Mouse (Mus musculus): Measurements from ENCODE around the gene Zfp128. TPM values are rescaled to one million over a fixed set of nuclear protein-coding genes. Genes with fewer than 3 reads are reported as not detected.
A peak's percentile ranks its signal among the peaks of the same experiment; 100 is the strongest.
"Not testable (repeated sequence)": the region's sequence is repeated elsewhere in the genome, so short reads cannot be mapped to it uniquely, and the experiment has no call there.

The Zfp128 gene
- polyA plus RNA-seq, 1 experiment from 2014 or later: 2.5 TPM

GRCm38 (mm10) chr7:12880036-12880435, 941 bp upstream of the Zfp128 start:
- Histone ChIP-seq H3K36me3 (ENCODE audit: insufficient read depth, low read length) (no peaks in the 10 kb centered on the region), H3K9ac (replicated peaks; ENCODE audit: low read depth) (no peak overlapping the region), H3K4me2 (replicated peaks; ENCODE audit: low read depth, low read length) (no peak overlapping the region), H3K4me1 (ENCODE audit: insufficient read depth, low read depth, low read length) (0 out of 2 replicates have a peak, but pooled peaks cover 5% of the 10 kb centered on the region), H3K4me3 (ENCODE audit: low read depth, low read length) (no peak overlapping the region), H3K27ac (ENCODE audit: low read length) (no peak overlapping the region), H3K9me3 (ENCODE audit: low read length) (no peaks in the 10 kb centered on the region), H3K27me3 (replicated peaks; ENCODE audit: insufficient read depth, low read length) (no peaks in the 10 kb centered on the region)
- ATAC-seq (no peak), DNase-seq (ENCODE audit: low spot score) (no peak)
- TF ChIP-seq CTCF (IDR thresholded peaks at IDR 0.05): no peak
- no peak for TF ChIP-seq EP300 (IDR thresholded peaks at IDR 0.05)

GRCm38 (mm10) chr7:12880497-12880896, 480 bp upstream of the Zfp128 start:
- not testable (repeated sequence) for H3K9me3 ChIP-seq (ENCODE audit: low read length); DNase-seq (ENCODE audit: low spot score); H3K4me1 ChIP-seq (ENCODE audit: insufficient read depth, low read depth, low read length); H3K27me3 ChIP-seq (replicated peaks; ENCODE audit: insufficient read depth, low read length); H3K27ac ChIP-seq (ENCODE audit: low read length); ATAC-seq; H3K9ac ChIP-seq (replicated peaks; ENCODE audit: low read depth); H3K36me3 ChIP-seq (ENCODE audit: insufficient read depth, low read length)
- H3K4me2 ChIP-seq (replicated peaks; ENCODE audit: low read depth, low read length): peak overlapping the region; percentile 73
- 46% methylated on average over 8 of the region's 8 CpGs for WGBS
- H3K4me3 ChIP-seq (ENCODE audit: low read depth, low read length): peak overlapping the region; percentile 61

DNA sequence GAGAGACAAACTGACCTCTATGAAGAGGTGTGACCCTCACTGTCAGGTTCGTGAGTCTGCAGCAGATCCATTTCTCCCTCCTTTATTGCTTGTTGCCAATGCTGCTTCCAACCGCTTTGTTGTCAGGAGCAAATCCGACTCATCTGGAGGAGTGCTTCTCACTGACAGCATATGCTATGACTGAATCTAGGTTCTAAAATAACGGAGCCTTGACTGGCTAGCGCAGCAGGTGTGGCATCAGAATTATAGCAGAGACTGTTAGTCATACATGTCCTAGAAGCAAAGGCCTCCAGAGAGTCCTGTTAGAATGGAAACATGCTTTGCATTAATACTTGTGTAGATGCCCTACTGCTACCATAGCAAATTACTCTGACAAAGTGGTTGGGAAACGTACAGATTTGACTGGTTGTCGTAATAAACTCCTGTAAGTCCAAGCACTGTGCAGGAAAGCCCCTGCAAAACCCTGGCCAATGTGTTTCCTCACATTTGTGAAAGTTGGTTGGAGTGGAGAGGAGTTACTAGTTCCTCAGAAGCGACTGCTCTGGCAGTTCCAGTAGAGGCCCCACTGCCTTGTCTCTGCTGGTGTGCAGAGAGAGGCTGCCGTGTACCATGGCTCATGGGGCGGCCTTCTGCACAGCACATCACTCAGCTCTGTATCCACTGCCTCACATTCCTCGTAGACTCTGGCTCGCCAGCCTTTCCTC, 5.7 kb downstream of the Zfp128 start:
- TF ChIP-seq EP300 (IDR thresholded peaks at IDR 0.05): no peak
- no peak overlapping the region for H3K4me3 ChIP-seq (ENCODE audit: low read depth, low read length)
- DNase-seq (ENCODE audit: low spot score) (no peak), ATAC-seq (no peak)
- no peak overlapping the region for H3K27ac ChIP-seq (ENCODE audit: low read length)
- no peaks in the 10 kb centered on the region for H3K9me3 ChIP-seq (ENCODE audit: low read length)
- no peaks in the 10 kb centered on the region for H3K27me3 ChIP-seq (replicated peaks; ENCODE audit: insufficient read depth, low read length)
- no peak overlapping the region for H3K4me2 ChIP-seq (replicated peaks; ENCODE audit: low read depth, low read length)
- WGBS: 87% methylated on average over 12 of the region's 12 CpGs
- H3K9ac ChIP-seq (replicated peaks; ENCODE audit: low read depth): no peak overlapping the region
- H3K4me1 ChIP-seq (ENCODE audit: insufficient read depth, low read depth, low read length): 0 out of 2 replicates have a peak, but pooled peaks cover under 1% of the 10 kb centered on the region
- H3K36me3 ChIP-seq (ENCODE audit: insufficient read depth, low read length): peaks cover 21% of the 10 kb centered on the region; the same call in 1 of the 2 replicates

DNA sequence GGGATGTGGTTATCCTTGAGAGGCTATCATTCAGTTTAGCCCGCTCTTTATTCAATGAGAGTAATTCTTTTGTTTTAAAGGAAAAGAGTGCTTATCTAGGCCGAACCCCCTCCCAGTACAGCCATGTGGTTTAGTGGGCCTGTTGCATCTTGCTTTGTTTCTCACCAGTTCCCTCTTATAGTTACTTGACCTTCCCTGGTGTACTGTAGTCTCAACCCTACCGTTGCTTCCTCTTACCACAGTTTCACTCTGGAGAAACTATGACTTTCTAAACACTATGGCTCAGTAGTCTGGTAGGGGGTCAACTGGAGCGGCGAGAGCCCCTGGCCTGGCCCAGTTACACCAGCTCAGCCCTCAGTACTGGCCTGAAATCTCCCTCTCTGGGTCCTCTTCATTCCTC, 6.6 kb downstream of the Zfp128 start:
- Histone ChIP-seq H3K9ac (replicated peaks; ENCODE audit: low read depth) (no peak overlapping the region), H3K36me3 (ENCODE audit: insufficient read depth, low read length) (peaks cover 24% of the 10 kb centered on the region; the same call in 1 of the 2 replicates), H3K4me2 (replicated peaks; ENCODE audit: low read depth, low read length) (no peak overlapping the region), H3K4me3 (ENCODE audit: low read depth, low read length) (no peak overlapping the region), H3K4me1 (ENCODE audit: insufficient read depth, low read depth, low read length) (no peaks in the 10 kb centered on the region), H3K27me3 (replicated peaks; ENCODE audit: insufficient read depth, low read length) (no peaks in the 10 kb centered on the region), H3K27ac (ENCODE audit: low read length) (no peak overlapping the region), H3K9me3 (ENCODE audit: low read length) (no peaks in the 10 kb centered on the region)
- 88% methylated on average over 5 of the region's 5 CpGs for WGBS
- no peak for ATAC-seq
- TF ChIP-seq EP300 (IDR thresholded peaks at IDR 0.05) (no peak), CTCF (IDR thresholded peaks at IDR 0.05) (no peak)
- no peak for DNase-seq (ENCODE audit: low spot score)

DNA sequence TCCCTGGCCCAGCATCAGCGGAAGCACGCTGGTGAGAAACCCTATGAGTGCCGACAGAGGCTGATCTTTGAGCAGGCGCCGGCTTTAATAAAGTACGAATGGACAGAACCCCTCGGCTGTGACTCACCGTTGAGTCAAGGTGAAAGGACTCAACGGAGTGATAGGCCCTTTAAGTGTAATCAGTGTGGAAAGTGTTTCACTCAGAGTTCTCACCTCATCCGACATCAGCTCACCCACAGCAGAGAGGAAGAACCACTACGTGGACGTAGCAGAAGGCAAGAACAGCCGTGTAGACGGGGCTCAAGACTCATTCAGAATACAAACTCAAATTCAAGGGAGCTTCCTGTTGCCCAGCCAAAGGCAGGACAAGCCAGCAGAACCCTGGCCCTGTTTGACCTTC, 10.0 kb downstream of the Zfp128 start:
- DNase-seq (ENCODE audit: low spot score) (no peak), ATAC-seq (no peak)
- Histone ChIP-seq H3K4me1 (ENCODE audit: insufficient read depth, low read depth, low read length) (no peaks in the 10 kb centered on the region), H3K4me2 (replicated peaks; ENCODE audit: low read depth, low read length) (no peak overlapping the region), H3K9ac (replicated peaks; ENCODE audit: low read depth) (no peak overlapping the region), H3K9me3 (ENCODE audit: low read length) (no peaks in the 10 kb centered on the region), H3K4me3 (ENCODE audit: low read depth, low read length) (no peak overlapping the region), H3K36me3 (ENCODE audit: insufficient read depth, low read length) (peaks cover 20% of the 10 kb centered on the region; the same call in 1 of the 2 replicates), H3K27me3 (replicated peaks; ENCODE audit: insufficient read depth, low read length) (no peaks in the 10 kb centered on the region), H3K27ac (ENCODE audit: low read length) (no peak overlapping the region)
- 89% methylated on average over 14 of the region's 14 CpGs for WGBS
- TF ChIP-seq EP300 (IDR thresholded peaks at IDR 0.05) (no peak), CTCF (IDR thresholded peaks at IDR 0.05) (no peak)

DNA sequence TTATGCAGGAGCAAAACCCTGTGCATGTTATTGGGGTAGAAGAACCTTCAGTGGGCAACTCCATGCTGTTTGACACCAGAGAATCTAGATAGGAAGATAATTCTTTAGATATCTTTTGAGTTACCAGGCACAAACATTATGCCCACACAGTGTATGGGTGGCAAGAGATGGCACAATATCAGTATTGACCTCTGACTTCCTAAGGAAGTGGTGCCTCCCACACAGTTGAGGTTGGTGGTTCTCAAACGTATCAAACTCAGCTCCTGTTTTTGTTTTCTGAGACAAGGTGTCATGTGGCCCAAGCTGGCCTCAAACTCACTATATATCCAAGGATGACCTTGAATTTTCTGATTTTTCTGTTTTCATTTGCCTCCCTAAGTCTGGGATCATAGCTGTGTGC, 10.4 kb downstream of the Zfp128 start:
- no peaks in the 10 kb centered on the region for H3K4me1 ChIP-seq (ENCODE audit: insufficient read depth, low read depth, low read length)
- DNase-seq (ENCODE audit: low spot score): no peak
- 79% methylated on average over 1 of the region's 1 CpGs for WGBS
- TF ChIP-seq EP300 (IDR thresholded peaks at IDR 0.05): no peak
- no peak for TF ChIP-seq CTCF (IDR thresholded peaks at IDR 0.05)
- H3K4me2 ChIP-seq (replicated peaks; ENCODE audit: low read depth, low read length): no peak overlapping the region
- H3K27ac ChIP-seq (ENCODE audit: low read length): no peak overlapping the region
- H3K27me3 ChIP-seq (replicated peaks; ENCODE audit: insufficient read depth, low read length): no peaks in the 10 kb centered on the region
- ATAC-seq: no peak
- H3K9me3 ChIP-seq (ENCODE audit: low read length): no peaks in the 10 kb centered on the region
- H3K4me3 ChIP-seq (ENCODE audit: low read depth, low read length): no peak overlapping the region
- H3K9ac ChIP-seq (replicated peaks; ENCODE audit: low read depth): no peak overlapping the region
- H3K36me3 ChIP-seq (ENCODE audit: insufficient read depth, low read length): peaks cover 16% of the 10 kb centered on the region; the same call in 1 of the 2 replicates
